Mouse (Mus musculus) embryonic fibroblast, embryonic 13.5 days (primary cell): ENCODE results near the gene Grap2. TPM values are rescaled to one million over a fixed set of nuclear protein-coding genes. Genes with fewer than 3 reads are reported as not detected.

Experiments
- H3K27ac ChIP-seq: 2 replicates; pipeline ENCODE4 v1.5.1; 2012; ENCODE audit warnings: low read length, control low read depth, inconsistent platforms; ENCODE audit not compliant: insufficient read depth
- H3K4me1 ChIP-seq: 2 replicates; pipeline ENCODE4 v1.6.1; 2011; ENCODE audit warnings: low read length; ENCODE audit not compliant: control insufficient read depth, insufficient read depth
- H3K4me3 ChIP-seq: 2 replicates; pipeline ENCODE4 v1.5.1; 2011; ENCODE audit warnings: mild to moderate bottlenecking, control low read depth, low read length; ENCODE audit not compliant: insufficient read depth
- CTCF ChIP-seq: IDR thresholded peaks from 2 replicates; pipeline ENCODE4 v1.5.1; 2011; ENCODE audit warnings: mild to moderate bottlenecking, control low read depth, low read length, moderate library complexity, borderline replicate concordance; ENCODE audit not compliant: insufficient read depth
- POLR2A ChIP-seq: IDR thresholded peaks from 2 replicates; pipeline ENCODE4 v1.6.1; 2011; ENCODE audit warnings: low read depth, mild to moderate bottlenecking, control low read depth, low read length, moderate library complexity
- polyA plus RNA-seq: library from polyadenylated mRNA; stranded (reverse); fragments of >200 nt; gene quantifications from 2 replicates; pipeline ENCODE4 v1.2.4, GENCODE M21; 2011; ENCODE audit warnings: low read depth; ENCODE audit not compliant: missing spikeins, insufficient read length

Grap2 gene
- polyA plus RNA-seq, 1 experiment: not detected

DNA sequence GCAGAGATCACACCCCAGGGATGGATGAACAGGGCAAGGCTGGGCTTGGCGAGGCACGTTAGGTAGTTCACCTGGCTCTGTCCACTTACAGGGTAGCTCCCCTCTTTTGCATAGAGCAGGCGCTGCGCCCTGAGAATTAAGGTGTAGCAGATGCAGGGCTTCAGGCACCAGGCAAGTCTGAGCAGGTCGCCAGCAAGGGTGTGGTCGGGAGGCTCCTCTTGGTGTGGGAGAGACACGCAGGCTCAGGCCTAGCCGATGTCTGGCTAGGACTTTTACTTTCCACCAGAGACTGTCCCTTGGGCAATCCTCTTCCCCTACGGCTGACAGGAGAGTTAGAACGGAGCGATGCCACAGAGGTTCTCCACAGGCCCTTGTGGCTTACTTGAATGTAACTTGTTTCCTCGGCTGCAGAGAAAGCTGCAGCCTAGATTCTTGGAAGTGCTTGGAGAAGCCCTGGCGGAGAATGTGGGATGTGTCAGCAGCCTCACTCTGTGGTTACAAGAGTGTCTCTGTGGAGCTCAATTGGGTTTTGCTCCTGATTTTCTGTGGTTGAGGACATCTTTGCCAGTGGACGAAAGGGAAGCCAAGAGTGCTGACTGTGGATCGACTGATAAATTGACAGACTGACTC lies 76.7 kb downstream of the Grap2 start:
- Histone ChIP-seq H3K4me1 (peaks cover 4% of the 10 kb centered on the region; the same call in 1 of the 2 replicates), H3K4me3 (no peak overlapping the region), H3K27ac (no peak overlapping the region)
- TF ChIP-seq POLR2A: no peak
- no peak for TF ChIP-seq CTCF

DNA sequence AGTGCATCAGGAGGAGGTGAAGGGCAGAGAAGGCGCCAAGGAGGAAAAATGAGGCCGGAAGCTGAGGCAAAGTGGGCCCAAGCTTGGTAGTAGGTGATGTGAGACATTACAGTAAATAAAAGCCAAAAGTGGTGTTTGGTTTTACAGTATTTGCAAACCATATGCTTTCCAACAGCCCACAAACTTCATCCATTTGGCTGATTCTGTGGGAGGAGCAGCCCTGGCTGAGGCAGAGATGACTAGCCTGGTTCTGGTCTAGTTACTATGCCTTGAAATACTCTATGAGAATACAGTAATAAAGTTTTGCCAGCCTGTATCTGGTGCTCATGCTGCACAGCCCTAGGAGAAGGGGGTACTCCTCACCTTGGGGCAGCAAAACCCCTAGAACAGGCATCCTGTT lies 78.0 kb downstream of the Grap2 start:
- no peak overlapping the region for H3K4me3 ChIP-seq
- peaks cover 6% of the 10 kb centered on the region; the same call in 1 of the 2 replicates for H3K4me1 ChIP-seq
- TF ChIP-seq CTCF: no peak
- H3K27ac ChIP-seq: no peak overlapping the region

DNA sequence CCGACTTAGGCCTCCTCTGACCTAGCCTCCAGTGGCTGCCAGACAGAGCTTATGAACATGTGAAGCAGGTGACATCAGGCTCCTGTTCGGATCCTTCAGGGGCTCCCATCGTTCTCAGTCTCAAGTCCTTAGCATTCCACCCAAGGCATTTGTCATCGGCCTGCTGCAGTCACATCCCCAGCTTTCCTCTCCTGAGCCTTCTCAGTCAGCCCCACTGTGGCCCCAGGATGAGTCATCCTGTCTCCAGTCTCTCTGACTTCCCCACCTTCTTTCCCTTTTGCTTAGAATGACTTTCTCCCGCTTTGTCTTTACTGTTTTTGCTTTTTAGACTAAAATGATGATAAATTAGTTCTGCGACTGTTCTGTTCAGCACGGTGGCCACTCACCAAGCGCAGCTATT lies 81.5 kb downstream of the Grap2 start:
- Histone ChIP-seq H3K4me3 (no peak overlapping the region), H3K4me1 (peaks cover 6% of the 10 kb centered on the region; the same call in 1 of the 2 replicates), H3K27ac (no peak overlapping the region)
- TF ChIP-seq POLR2A: no peak
- no peak for TF ChIP-seq CTCF

DNA sequence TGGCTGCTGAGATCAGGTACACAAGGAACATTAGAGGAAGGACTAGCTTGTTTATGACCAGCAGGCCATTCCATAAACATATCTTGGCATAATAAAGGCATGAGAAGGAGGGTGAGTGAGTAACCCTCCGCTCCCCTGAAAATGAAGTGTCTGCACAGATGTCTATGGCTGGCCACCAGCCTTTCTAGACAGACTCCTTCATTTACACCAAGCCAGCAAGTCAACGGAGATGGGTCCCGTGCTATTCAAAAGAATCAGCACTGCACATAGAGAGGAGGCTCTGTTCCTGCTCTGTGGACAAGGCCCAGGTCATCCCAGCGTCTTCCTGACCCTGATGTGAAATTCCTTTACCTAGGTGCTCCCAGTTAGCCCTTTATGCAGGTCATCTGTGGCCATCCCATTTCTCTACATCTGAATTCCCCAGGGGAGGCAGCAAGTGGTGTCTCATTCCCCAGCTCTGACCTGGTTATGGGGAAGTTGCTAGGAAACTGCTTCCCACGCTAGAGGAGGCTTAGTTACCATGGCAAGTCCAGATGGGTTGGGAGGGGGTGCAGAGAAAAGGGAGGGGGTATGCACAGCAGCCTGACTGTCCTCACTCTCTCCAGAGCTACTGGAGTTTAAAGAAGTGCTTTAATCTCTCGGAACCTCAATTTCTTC lies 86.5 kb downstream of the Grap2 start:
- H3K27ac ChIP-seq: no peak overlapping the region
- TF ChIP-seq POLR2A (no peak), CTCF (no peak)
- no peak overlapping the region for H3K4me3 ChIP-seq

DNA sequence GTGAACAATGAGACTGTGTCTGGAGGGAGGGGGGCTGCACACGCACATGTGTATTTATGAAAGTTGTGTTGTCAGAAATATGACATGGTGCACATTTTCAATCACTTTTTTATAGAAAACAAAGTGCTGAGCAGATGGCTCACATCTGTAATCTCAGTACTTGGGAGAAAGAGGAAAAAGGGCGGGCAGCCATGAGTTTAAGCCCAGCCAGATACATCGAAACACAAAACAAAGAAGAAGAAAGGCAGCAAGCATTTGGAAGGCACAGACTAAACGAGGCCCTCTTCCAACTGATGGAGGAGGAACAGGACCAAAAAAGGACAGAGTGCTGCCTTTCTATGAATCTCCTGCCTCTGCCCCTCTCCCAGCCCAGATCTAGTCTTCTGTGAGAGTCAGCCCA lies 88.6 kb downstream of the Grap2 start:
- Histone ChIP-seq H3K4me1 (no peaks in the 10 kb centered on the region), H3K27ac (no peak overlapping the region), H3K4me3 (no peak overlapping the region)
- no peak for TF ChIP-seq CTCF
- TF ChIP-seq POLR2A: no peak

More for the DNA sequence above, 86.5 kb downstream of the Grap2 start:
- H3K4me1 ChIP-seq: peaks cover 4% of the 10 kb centered on the region; the same call in 1 of the 2 replicates

DNA sequence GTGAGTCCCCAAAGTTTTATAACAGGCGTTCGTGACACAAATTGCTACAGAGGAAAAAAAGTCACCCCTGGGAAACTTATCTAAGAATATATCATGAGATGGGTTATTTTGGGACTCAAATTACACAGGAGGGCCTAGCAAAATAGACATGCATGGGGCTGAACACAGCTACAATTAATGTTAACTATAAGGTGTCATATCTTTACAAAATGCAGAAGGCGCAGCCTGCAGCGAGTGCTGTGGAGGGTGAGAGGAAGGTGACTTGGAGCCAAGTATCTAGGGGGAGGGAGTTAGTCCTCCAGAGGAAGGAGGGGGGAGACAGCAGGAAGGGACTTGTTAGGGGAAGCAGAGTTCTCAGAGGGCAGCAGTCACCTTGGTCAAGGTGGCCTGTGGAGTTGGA lies 92.0 kb downstream of the Grap2 start:
- no peak overlapping the region for H3K27ac ChIP-seq
- TF ChIP-seq POLR2A (no peak), CTCF (no peak)
- H3K4me3 ChIP-seq: no peak overlapping the region
- H3K4me1 ChIP-seq: no peaks in the 10 kb centered on the region

DNA sequence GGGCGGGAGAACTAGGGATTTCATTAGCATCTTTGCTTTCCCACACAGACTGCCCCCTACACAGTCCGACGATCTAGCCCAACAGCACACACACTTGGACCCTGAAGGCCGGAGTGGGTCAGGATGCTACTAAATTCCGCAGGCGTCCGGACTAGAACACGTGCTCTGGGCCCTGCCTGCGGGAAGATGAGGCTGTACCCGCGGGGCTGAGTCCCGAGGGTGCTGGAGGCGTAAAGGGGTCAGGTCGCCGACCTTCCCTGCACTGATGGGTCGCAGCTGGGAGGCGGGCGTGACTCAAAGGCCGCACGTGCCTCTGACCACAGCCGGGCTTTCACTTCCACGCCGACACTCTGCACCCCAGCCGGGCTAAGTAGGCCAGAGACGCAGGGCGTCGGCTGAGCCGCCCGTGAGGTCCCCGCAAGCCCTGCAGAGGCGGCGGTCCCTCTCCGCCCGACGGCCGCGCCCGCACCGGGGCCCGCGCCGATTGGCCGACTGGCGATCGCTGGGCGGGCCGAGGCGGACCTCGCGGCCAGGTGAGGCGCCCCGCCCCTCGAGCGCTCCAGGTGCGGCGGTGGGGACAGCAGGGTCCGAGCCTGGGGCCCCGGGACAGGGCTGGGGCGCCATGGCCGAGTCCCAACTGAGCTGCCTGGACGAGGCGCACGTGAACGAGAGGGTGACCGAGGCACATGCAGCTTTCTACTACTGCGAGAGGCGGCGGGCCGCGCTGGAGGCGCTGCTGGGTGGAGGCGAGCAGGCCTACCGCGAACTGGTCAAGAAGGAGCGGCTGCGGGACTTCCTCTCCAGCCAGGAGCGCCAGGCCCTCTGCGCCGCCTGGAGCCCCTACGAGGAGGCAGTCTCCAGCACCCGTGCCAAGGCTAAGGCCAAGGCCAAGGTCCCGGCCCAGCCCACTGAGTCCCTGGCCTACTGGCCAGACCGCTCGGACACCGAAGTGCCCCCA lies 99.2 kb downstream of the Grap2 start, which contains the start of gene Fam83f:
Fam83f (plus strand) TSS at position 553 of the 958 bp plus-strand sequence.
- no peak for TF ChIP-seq CTCF
- no peak for TF ChIP-seq POLR2A
- H3K27ac ChIP-seq: no peak within 1 kb of the TSS
- no peak within 1 kb of the TSS for H3K4me3 ChIP-seq
- peaks cover 9% of the 10 kb centered on the region for H3K4me1 ChIP-seq

DNA sequence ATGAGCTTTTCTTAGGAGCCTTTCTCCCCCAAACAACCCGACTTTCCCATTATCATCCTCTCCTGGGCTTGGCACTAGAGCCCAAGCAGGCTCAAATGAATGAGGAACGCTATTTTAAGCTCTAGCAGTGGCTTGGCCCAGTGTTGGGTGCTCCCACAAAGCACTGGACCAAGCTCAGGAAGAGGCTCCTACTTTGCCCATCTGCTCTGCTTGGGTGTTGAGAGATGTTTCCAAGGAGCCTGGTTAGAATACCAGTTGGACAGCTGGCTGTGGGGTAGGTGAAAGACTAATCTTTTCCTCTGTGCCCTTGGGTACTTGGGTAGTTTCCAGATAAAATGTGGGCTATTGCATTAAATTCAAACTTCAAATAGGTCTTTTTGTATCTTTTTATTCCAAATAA lies 100.4 kb downstream of the Grap2 start:
- H3K4me3 ChIP-seq: no peak overlapping the region
- TF ChIP-seq CTCF (no peak), POLR2A (no peak)
- H3K27ac ChIP-seq: no peak overlapping the region
- peaks cover 9% of the 10 kb centered on the region for H3K4me1 ChIP-seq

DNA sequence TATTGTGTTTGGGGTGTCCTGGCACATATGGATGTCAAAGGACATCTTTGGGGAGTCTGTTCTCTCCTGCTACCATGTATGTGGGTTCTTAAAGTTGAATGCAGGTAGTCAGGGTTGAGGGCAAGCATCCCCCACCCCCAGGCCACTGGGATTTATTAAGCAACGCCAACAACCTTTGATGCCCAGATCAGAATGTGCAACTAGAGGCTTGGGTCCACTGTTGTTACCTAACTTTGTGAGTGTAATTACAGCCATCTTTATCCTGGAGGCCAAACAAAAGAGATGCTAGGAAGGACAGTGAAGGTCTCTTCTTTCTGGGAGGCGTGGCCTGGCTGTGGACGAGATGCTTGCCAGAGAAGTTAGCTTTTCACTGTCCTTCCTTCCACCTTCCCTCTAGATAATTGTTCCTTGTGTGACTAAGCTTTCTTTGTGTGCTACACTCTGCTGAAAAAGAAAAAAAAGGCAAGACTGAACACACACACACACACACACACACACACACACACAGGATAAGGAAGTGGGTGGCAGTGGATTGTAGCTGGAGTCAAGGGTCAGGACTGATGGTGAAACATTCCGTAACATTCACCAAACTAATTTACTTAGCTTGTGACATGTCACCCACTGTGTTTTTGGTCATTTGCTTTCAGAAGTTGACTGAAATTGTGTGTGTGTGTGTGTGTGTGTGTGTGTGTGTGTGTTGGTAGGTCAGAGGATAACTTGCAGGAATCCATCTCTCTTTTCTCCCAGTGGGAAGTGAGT lies 101.1 kb downstream of the Grap2 start:
- Histone ChIP-seq H3K4me3 (no peak overlapping the region), H3K4me1 (peaks cover 9% of the 10 kb centered on the region), H3K27ac (peak overlapping the region; percentile 51)
- TF ChIP-seq CTCF (no peak), POLR2A (no peak)
